Mouse (Mus musculus): ENCODE measurements around the gene Rps13. TPM values are rescaled to one million over a fixed set of nuclear protein-coding genes. Genes with fewer than 3 reads are reported as not detected.

Rps13 gene
- total and polyA plus RNA-seq, 2 experiments from 2014 or later: 505 to 588 TPM

DNA sequence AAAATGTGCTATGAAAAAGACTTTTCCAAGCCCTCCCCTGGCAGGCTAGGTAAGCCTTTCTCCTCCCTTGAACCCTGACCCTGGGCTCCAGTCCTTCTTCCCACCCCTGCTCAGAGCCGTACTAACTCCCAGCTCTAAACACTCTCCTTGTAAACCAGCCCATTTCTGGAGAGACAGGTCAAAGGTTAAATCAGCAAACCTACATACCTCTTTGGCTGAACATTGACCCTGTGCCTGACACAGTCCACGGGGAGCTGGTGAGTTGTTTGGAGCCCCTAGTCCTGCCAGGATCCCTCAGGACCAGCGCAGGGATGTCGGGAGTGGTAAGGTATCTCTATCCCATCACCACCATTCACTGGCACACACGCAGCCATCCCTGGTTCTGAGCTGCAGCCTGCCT is 41.6 kb downstream of the Rps13 start:
- no peak for ATAC-seq
- H3K4me1 ChIP-seq (ENCODE audit: insufficient read depth): no peaks in the 10 kb centered on the region
- H3K36me3 ChIP-seq (ENCODE audit: insufficient read depth): no peaks in the 10 kb centered on the region
- 69% methylated on average over 5 of the region's 5 CpGs for WGBS
- TF ChIP-seq CTCF (IDR thresholded peaks at IDR 0.05; ENCODE audit: low read depth): no peak
- no peak for DNase-seq
- no peak overlapping the region for H3K9ac ChIP-seq
- no peak overlapping the region for H3K27ac ChIP-seq (ENCODE audit: low read depth, low read length)
- H3K4me3 ChIP-seq (ENCODE audit: low read depth, low read length): no peak overlapping the region
- H3K27me3 ChIP-seq (ENCODE audit: insufficient read depth, low read length): no peaks in the 10 kb centered on the region
- no peak overlapping the region for H3K4me2 ChIP-seq (ENCODE audit: low read depth)
- H3K9me3 ChIP-seq (ENCODE audit: low read length): no peaks in the 10 kb centered on the region

GRCm38 (mm10) chr7:116290559-116290958 is 43.4 kb downstream of the Rps13 start:
- TF ChIP-seq CTCF (IDR thresholded peaks at IDR 0.05; ENCODE audit: low read depth): no peak
- ATAC-seq: no peak
- DNase-seq: no peak
- H3K9ac ChIP-seq: no peak overlapping the region
- no peaks in the 10 kb centered on the region for H3K27me3 ChIP-seq (ENCODE audit: insufficient read depth, low read length)
- no peaks in the 10 kb centered on the region for H3K9me3 ChIP-seq (ENCODE audit: low read length)
- 72% methylated on average over 1 of the region's 1 CpGs for WGBS
- no peak overlapping the region for H3K4me3 ChIP-seq (ENCODE audit: low read depth, low read length)
- no peak overlapping the region for H3K4me2 ChIP-seq (ENCODE audit: low read depth)
- H3K27ac ChIP-seq (ENCODE audit: low read depth, low read length): no peak overlapping the region
- no peaks in the 10 kb centered on the region for H3K4me1 ChIP-seq (ENCODE audit: insufficient read depth)
- H3K36me3 ChIP-seq (ENCODE audit: insufficient read depth): no peaks in the 10 kb centered on the region

GRCm38 (mm10) chr7:116288996-116289395 is 45.0 kb downstream of the Rps13 start:
- DNase-seq: no peak
- no peak overlapping the region for H3K4me2 ChIP-seq (ENCODE audit: low read depth)
- H3K27me3 ChIP-seq (ENCODE audit: insufficient read depth, low read length): no peaks in the 10 kb centered on the region
- no peaks in the 10 kb centered on the region for H3K9me3 ChIP-seq (ENCODE audit: low read length)
- H3K27ac ChIP-seq (ENCODE audit: low read depth, low read length): no peak overlapping the region
- H3K4me3 ChIP-seq (ENCODE audit: low read depth, low read length): no peak overlapping the region
- no peak overlapping the region for H3K9ac ChIP-seq
- ATAC-seq: no peak
- no peaks in the 10 kb centered on the region for H3K4me1 ChIP-seq (ENCODE audit: insufficient read depth)
- no peaks in the 10 kb centered on the region for H3K36me3 ChIP-seq (ENCODE audit: insufficient read depth)
- WGBS: 93% methylated on average over 3 of the region's 3 CpGs
- no peak for TF ChIP-seq CTCF (IDR thresholded peaks at IDR 0.05; ENCODE audit: low read depth)

DNA sequence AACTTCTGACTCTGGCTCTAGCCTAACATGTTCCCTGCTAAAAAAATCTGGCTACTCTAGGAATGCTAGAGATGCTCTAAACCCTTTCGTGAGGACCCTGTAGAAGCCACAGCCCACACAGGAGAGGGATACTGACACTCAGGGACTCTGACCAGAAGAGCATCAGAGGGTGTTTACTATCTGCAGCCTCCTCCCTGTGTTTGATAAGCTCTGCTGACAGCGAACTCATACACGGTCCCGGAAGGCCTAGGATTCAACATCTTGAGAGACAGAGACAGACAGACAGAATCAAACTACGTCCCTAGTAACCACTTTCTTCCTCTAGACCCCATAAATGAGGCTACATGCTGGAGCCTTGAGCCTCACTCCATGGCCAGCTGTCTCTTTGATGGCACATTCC is 46.0 kb downstream of the Rps13 start:
- ATAC-seq: no peak
- WGBS: 86% methylated on average over 5 of the region's 5 CpGs
- no peaks in the 10 kb centered on the region for H3K27me3 ChIP-seq (ENCODE audit: insufficient read depth, low read length)

GRCm38 (mm10) chr7:116286611-116287355 is 47.2 kb downstream of the Rps13 start:
- Histone ChIP-seq H3K27ac (ENCODE audit: low read depth, low read length) (no peak overlapping the region), H3K4me2 (ENCODE audit: low read depth) (no peak overlapping the region), H3K4me1 (ENCODE audit: insufficient read depth) (no peaks in the 10 kb centered on the region), H3K36me3 (ENCODE audit: insufficient read depth) (no peaks in the 10 kb centered on the region), H3K9me3 (ENCODE audit: low read length) (no peaks in the 10 kb centered on the region), H3K9ac (no peak overlapping the region), H3K4me3 (ENCODE audit: low read depth, low read length) (no peak overlapping the region), H3K27me3 (ENCODE audit: insufficient read depth, low read length) (no peaks in the 10 kb centered on the region)
- no peak for ATAC-seq
- TF ChIP-seq CTCF (IDR thresholded peaks at IDR 0.05; ENCODE audit: low read depth): no peak
- DNase-seq: no peak
- 61% methylated on average over 11 of the region's 11 CpGs for WGBS

More for the DNA sequence above, 46.0 kb downstream of the Rps13 start:
- no peak for DNase-seq
- Histone ChIP-seq H3K4me3 (ENCODE audit: low read depth, low read length) (no peak overlapping the region), H3K4me2 (ENCODE audit: low read depth) (no peak overlapping the region), H3K36me3 (ENCODE audit: insufficient read depth) (no peaks in the 10 kb centered on the region), H3K27ac (ENCODE audit: low read depth, low read length) (no peak overlapping the region), H3K4me1 (ENCODE audit: insufficient read depth) (no peaks in the 10 kb centered on the region), H3K9me3 (ENCODE audit: low read length) (no peaks in the 10 kb centered on the region), H3K9ac (no peak overlapping the region)
- TF ChIP-seq CTCF (IDR thresholded peaks at IDR 0.05; ENCODE audit: low read depth): no peak

- Histone ChIP-seq H3K4me3 (ENCODE audit: low read depth, low read length) (no peak overlapping the region), H3K4me1 (ENCODE audit: insufficient read depth) (no peaks in the 10 kb centered on the region), H3K27ac (ENCODE audit: low read depth, low read length) (no peak overlapping the region), H3K9ac (no peak overlapping the region), H3K4me2 (ENCODE audit: low read depth) (no peak overlapping the region), H3K9me3 (ENCODE audit: low read length) (no peaks in the 10 kb centered on the region), H3K36me3 (ENCODE audit: insufficient read depth) (no peaks in the 10 kb centered on the region), H3K27me3 (ENCODE audit: insufficient read depth, low read length) (no peaks in the 10 kb centered on the region)
- ATAC-seq (no peak), DNase-seq (no peak)
- WGBS: 60% methylated on average over 12 of the region's 12 CpGs
- TF ChIP-seq CTCF (IDR thresholded peaks at IDR 0.05; ENCODE audit: low read depth): no peak
Observed at GRCm38 (mm10) chr7:116286173-116286572, 47.8 kb downstream of the Rps13 start.

- DNase-seq: no peak
- no peak for TF ChIP-seq CTCF (IDR thresholded peaks at IDR 0.05; ENCODE audit: low read depth)
- no peaks in the 10 kb centered on the region for H3K4me1 ChIP-seq (ENCODE audit: insufficient read depth)
- no peak overlapping the region for H3K4me3 ChIP-seq (ENCODE audit: low read depth, low read length)
- WGBS: 90% methylated on average over 1 of the region's 1 CpGs
- no peaks in the 10 kb centered on the region for H3K9me3 ChIP-seq (ENCODE audit: low read length)
- no peak overlapping the region for H3K27ac ChIP-seq (ENCODE audit: low read depth, low read length)
- H3K4me2 ChIP-seq (ENCODE audit: low read depth): no peak overlapping the region
- no peaks in the 10 kb centered on the region for H3K27me3 ChIP-seq (ENCODE audit: insufficient read depth, low read length)
- no peak overlapping the region for H3K9ac ChIP-seq
- ATAC-seq: no peak
- H3K36me3 ChIP-seq (ENCODE audit: insufficient read depth): no peaks in the 10 kb centered on the region
Observed at GRCm38 (mm10) chr7:116285216-116285615, 48.8 kb downstream of the Rps13 start.

Measured in forebrain, postnatal 0 days (tissue).